Mouse (Mus musculus) neutrophil, adult 5-6 weeks (primary cell): ENCODE measurements around the gene Tsnax. TPM values are rescaled to one million over a fixed set of nuclear protein-coding genes. Genes with fewer than 3 reads are reported as not detected.

ENCODE experiments used
- ATAC-seq: fragments of 151-379, 151-347 bp; 2 replicates; pipeline ENCODE4 v1.8.0; 2017; ENCODE audit warnings: mild to moderate bottlenecking, moderate TSS enrichment; ENCODE audit not compliant: insufficient number of reproducible peaks, poor library complexity, low FRiP score, severe bottlenecking; ENCODE audit errors: extremely low read depth
- total RNA-seq: library from RNA; stranded (forward); fragments of 200-1000 nt; gene quantifications from 2 replicates; pipeline ENCODE4 v1.2.3, GENCODE M21; 2017

The Tsnax gene
- total RNA-seq, result 51.6 and 53.2 TPM in 2 replicates

GRCm38 (mm10) chr8:125012695-125013627, at the start of gene Tsnax:
Tsnax (plus strand) TSS chr8:125012997.
- ATAC-seq, result peak; percentile 60

GRCm38 (mm10) chr8:124963246-124963645, 49.6 kb upstream of the Tsnax start:
- no peak for ATAC-seq

- ATAC-seq, result no peak
Observed at GRCm38 (mm10) chr8:124964966-124965365, 47.8 kb upstream of the Tsnax start.

DNA sequence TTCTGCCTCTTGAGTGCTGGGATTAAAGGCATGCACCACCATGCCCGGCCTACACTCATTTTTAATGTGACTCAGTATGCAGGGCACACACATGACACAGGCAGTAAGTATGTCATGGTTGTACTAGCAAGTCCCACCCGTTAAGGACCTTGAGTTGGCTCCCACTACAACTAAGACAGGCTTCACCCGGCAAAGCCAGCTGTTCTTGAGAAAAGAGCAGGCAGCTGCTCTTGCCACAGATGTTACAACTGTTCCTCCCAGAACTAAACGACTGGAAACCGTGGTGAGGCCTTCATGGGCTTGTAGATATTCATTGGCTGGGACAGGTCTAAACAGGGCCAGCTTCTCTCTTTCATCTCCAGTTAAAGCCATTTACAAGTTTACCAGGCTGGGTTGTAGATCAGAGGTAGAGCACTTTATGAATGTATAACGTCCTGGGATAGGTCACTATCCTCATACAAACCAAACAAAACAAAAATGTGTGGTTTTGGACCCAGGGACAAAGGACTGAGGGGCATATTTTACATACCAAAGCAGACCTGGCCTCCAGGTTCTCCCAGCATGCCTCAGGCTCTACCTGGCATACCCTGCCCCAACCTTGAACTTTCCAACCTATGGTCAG, 42.4 kb upstream of the Tsnax start:
- no peak for ATAC-seq

DNA sequence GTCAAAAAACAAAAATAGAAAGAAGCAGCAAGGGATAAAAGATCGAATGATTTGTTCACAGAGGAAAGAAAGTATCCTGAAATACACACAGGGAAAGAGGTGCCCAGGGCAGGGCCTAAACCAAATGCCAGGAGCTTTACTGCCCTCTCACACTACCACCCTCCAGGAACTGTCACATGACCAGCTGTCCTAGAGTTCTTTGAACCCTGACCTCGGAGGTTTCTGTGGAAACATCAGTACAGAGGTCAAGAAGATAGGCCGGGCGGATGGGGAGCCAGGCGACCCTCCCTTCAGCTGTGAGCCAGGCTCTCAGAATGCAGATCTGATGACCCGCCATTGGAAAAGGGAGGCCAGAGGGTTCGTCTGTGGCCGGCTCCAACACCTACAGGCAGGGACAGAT, 39.6 kb upstream of the Tsnax start:
- no peak for ATAC-seq

DNA sequence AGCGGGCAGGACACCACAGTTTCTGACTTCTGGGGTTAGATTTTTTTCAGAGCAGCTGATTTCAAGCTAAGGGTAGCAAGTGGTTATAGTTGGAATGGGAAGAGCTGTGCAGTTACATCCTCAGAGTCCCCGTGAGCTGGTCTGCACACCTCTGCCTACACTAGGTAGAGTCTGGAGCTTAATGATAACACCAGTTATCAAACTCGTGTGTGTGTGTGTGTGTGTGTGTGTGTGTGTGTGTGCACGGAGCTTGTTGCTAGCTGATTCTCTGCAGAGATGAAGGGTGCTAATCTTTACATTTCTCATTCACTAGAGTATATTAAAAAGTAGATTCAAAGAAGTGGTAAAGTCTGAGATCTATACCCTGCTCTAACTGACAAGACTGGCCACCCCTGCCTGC, 38.5 kb upstream of the Tsnax start:
- no peak for ATAC-seq

DNA sequence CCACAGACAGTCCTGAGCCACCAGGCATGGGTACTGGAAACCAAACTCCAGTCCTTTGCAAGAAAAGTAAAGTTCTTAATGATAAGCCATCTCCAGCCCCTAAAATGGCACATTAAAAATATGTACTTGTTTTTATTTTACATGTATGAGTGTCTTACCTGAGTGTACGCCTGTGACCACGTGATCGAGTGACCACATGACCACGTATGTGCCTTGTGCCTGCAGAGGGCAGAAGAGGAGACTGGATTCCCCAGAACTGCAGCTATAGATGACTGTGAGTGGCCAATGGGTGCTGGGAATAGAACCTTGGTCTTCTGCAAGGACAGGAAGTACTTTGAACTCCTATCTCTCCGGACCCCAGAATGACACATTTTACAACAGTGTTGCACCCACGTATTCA, 36.6 kb upstream of the Tsnax start:
- ATAC-seq, result no peak

- no peak for ATAC-seq
Observed at GRCm38 (mm10) chr8:124978026-124978425, 34.8 kb upstream of the Tsnax start.

DNA sequence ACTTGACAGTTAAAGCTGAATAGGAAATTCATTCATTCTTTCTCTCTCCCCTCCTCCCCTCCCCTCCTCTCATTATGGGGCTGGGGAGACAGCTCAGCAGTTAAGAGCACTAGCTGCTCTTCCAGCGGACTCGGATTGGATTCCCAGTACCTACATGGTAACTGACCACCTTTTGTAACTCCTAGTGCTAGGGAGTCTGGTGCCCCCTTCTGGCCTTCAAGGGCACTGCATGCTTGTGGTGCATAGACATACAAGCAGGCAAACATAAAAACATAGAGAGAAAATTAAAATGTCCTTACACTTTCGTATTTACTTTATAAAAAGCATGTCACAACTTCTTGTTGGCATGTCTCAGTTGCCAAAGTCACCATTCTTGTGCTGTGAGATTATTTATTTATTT, 32.8 kb upstream of the Tsnax start:
- ATAC-seq, result no peak

DNA sequence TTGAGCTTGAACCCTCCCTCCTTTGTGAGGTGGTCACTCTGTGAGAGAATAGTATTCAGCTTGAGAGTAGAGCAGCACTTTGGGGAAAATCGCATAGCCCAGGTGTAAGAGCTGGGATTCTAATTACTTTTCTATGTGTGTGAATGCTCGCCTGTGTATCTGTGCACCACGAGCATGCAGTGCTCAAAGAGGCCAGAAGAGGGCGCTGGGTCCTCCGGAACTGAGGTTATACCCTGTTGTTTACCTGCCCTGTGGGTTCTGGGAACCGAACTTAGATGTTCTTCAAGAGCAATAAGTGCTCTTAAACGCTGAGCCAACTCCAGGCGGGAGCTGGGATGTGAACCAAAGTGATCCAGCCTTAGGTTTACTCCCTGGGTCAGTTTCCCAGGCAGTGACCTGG, 32.0 kb upstream of the Tsnax start:
- no peak for ATAC-seq

DNA sequence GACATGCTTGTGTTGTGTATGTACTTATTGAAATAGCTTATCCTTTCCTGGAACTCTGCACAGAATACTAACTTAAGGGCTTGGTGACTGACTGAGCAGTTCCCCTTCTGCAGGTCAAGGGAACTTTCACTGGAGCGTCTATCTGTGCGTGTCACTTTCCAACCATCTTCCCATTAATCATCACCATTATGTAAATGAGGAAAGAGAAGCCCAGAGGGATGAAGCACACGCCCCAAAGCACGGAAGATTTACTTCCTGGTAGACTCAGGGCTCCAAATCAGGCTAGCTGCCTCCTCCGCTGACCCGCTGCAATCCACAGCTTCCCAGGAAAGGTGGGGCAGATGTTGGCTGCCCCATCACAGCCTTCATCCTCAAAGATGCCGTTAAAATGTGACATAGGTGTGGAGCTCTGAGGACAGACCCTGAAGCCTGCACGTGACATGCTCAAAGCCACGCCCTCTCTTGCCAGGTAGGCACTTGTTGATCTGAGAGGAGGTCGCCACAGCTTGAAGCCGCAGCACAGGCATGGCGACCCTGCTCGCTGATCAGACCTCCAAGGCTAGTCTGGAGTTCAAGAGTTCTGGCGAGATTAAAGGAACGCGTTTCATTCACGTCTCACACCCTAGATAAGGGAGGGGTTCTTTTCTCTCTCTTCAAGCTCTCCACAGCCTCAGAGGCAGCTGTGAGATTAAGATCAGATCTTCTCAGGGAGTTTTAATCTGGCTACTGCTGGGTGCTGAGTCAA, 21.7 kb upstream of the Tsnax start:
- no peak for ATAC-seq

DNA sequence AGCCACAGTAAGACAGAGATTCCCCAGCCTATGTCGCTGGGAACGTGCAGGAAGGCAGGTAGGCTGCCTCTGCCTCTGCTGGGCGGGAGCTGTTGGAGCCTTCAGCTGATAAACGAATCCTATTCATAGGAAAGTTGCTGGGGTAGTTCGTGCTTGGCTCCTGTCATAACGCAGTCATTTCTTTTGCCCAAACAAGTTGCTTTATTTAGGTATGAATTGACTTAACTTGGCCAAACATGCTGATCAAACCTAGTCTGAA, 21.2 kb upstream of the Tsnax start:
- no peak for ATAC-seq

GRCm38 (mm10) chr8:124995776-124996175, 17.0 kb upstream of the Tsnax start:
- ATAC-seq, result no peak

- ATAC-seq, result no peak
Observed at GRCm38 (mm10) chr8:125024085-125024484, 11.3 kb downstream of the Tsnax start.

DNA sequence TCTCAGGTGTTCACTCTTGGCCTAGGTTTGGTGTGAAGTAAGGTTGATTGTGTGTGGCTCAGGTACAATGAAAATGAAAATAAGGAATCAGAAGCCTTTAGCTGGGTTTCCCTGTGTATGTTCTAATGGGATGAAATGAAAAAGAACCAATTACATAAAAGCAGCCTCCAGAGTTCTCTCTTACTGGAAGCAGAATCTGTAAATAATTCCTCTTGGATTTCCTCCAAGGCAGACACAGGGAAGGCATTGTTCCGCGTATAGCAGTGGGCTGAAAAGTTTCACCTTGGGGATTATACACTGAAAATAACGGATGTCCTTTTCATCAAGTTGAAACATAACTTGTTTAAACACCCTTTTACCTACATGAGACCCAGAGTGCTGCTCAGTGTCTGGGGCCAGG, 14.4 kb downstream of the Tsnax start:
- no peak for ATAC-seq

GRCm38 (mm10) chr8:125028841-125029240, 16.0 kb downstream of the Tsnax start:
- ATAC-seq, result peak; percentile 91

DNA sequence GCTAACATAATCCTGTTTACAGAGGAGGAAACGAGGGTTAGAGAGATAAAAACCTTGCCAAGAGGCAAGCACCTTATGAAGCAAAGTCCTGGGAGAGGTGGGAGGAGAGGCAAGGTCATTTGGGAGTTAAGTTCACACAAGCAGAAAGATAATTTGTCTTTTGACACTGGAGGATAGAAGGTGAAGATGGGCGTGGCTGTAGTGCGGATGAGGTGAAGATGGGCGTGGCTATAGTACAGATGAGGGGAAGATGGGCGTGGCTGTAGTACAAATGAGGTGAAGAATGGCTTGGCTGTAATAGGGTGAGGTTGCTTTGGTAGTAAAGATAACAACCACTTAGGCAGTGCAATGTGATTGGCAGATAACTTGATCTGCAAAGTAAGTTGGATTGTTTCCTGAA, 18.5 kb downstream of the Tsnax start:
- no peak for ATAC-seq

DNA sequence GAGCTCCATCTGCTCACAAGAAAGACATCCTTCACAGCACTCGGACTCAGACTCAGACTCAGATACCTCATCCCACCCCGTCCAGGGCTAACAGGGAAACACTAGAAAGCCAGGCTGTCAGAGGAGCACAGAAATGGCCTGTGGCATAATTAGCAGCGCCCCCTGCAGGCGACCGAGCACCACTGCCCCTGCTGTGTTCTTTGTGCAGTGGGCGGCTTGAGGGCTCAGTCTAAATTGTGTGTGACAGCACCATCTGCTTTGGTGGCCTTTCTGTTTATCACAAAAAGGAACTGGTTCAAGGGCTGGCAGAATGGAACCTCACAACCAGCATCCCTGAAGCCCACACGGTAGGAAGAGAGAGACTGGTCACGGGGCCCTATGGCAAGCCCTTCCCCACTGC, 21.9 kb downstream of the Tsnax start:
- peak; percentile 57; the same call in 1 of the 2 replicates for ATAC-seq

GRCm38 (mm10) chr8:125037081-125037480, 24.3 kb downstream of the Tsnax start:
- ATAC-seq, result no peak

- ATAC-seq, result no peak
Observed at GRCm38 (mm10) chr8:125038731-125039130, 25.9 kb downstream of the Tsnax start.
